Mouse (Mus musculus) brain, embryonic 18.5 days (tissue): ENCODE measurements around the gene Large2.

Experiments used
- DNase-seq: peaks from one replicate; pipeline ENCODE4 v3.0.0-alpha.2; 2012; ENCODE audit warnings: low read depth, low spot score

Gene Large2

GRCm38 (mm10) chr2:92371971-92372690, 2.5 kb downstream of the Large2 start:
- DNase-seq, result no peak

- no peak for DNase-seq
Observed at GRCm38 (mm10) chr2:92370821-92371805, 3.6 kb downstream of the Large2 start.

GRCm38 (mm10) chr2:92370375-92370774, 4.3 kb downstream of the Large2 start:
- no peak for DNase-seq

- no peak for DNase-seq
Observed at GRCm38 (mm10) chr2:92367383-92368029, 7.2 kb downstream of the Large2 start.

- no peak for DNase-seq
Observed at GRCm38 (mm10) chr2:92365568-92365967, 9.1 kb downstream of the Large2 start.

- no peak for DNase-seq
Observed at GRCm38 (mm10) chr2:92364086-92364485, 10.6 kb downstream of the Large2 start.

- DNase-seq, result no peak
Observed at GRCm38 (mm10) chr2:92362571-92363228, 12.0 kb downstream of the Large2 start.

- DNase-seq, result no peak
Observed at GRCm38 (mm10) chr2:92361795-92362194, 12.9 kb downstream of the Large2 start.

GRCm38 (mm10) chr2:92360893-92361292, 13.8 kb downstream of the Large2 start:
- no peak for DNase-seq

- no peak for DNase-seq
Observed at GRCm38 (mm10) chr2:92360186-92360823, 14.4 kb downstream of the Large2 start.

- no peak for DNase-seq
Observed at GRCm38 (mm10) chr2:92359301-92359700, 15.4 kb downstream of the Large2 start.

- no peak for DNase-seq
Observed at GRCm38 (mm10) chr2:92354224-92354623, 20.4 kb downstream of the Large2 start.

- no peak for DNase-seq
Observed at GRCm38 (mm10) chr2:92353402-92353801, 21.3 kb downstream of the Large2 start.

GRCm38 (mm10) chr2:92350686-92351085, 24.0 kb downstream of the Large2 start:
- no peak for DNase-seq

- no peak for DNase-seq
Observed at GRCm38 (mm10) chr2:92349589-92350425, 24.9 kb downstream of the Large2 start.

- DNase-seq, result no peak
Observed at GRCm38 (mm10) chr2:92347191-92347590, 27.5 kb downstream of the Large2 start.

- DNase-seq, result no peak
Observed at GRCm38 (mm10) chr2:92342418-92342817, 32.3 kb downstream of the Large2 start.

- no peak for DNase-seq
Observed at GRCm38 (mm10) chr2:92331871-92332270, 42.8 kb downstream of the Large2 start.

- no peak for DNase-seq
Observed at GRCm38 (mm10) chr2:92331410-92331809, 43.3 kb downstream of the Large2 start.

GRCm38 (mm10) chr2:92330840-92331239, 43.8 kb downstream of the Large2 start:
- DNase-seq, result peak; percentile 26
